Mouse (Mus musculus) midbrain, embryonic 13.5 days (tissue): Measurements from ENCODE around the gene Mxd4. TPM values are rescaled to one million over a fixed set of nuclear protein-coding genes. Genes with fewer than 3 reads are reported as not detected.

Experiments used
- ATAC-seq: fragments of 200-750 bp; cut with Nextera tagmentation; 2 replicates; pipeline ENCODE4 v1.8.0; 2017; ENCODE audit warnings: mild to moderate bottlenecking, moderate TSS enrichment, moderate library complexity
- H3K27ac ChIP-seq: fragments of 300-500 bp; sonication (generic); 2 replicates; pipeline ENCODE4 v1.5.1; 2015; ENCODE audit warnings: inconsistent platforms, mild to moderate bottlenecking, moderate library complexity
- H3K27me3 ChIP-seq: fragments of 300-500 bp; sonication (generic); 2 replicates; pipeline ENCODE4 v1.6.1; 2015; ENCODE audit warnings: mild to moderate bottlenecking, inconsistent platforms
- H3K36me3 ChIP-seq: fragments of 300-500 bp; sonication (generic); 2 replicates; pipeline ENCODE4 v1.6.1; 2015; ENCODE audit warnings: mild to moderate bottlenecking, inconsistent platforms
- H3K4me1 ChIP-seq: fragments of 300-500 bp; sonication (generic); replicated peaks from 2 replicates; pipeline ENCODE4 v1.6.1; 2015; ENCODE audit warnings: inconsistent platforms
- H3K4me2 ChIP-seq: fragments of 300-500 bp; sonication (generic); replicated peaks from 2 replicates; pipeline ENCODE4 v1.6.1; 2015; ENCODE audit warnings: moderate library complexity, mild to moderate bottlenecking, inconsistent platforms
- H3K4me3 ChIP-seq: fragments of 300-500 bp; sonication (generic); replicated peaks from 2 replicates; pipeline ENCODE4 v1.5.1; 2015; ENCODE audit warnings: mild to moderate bottlenecking, inconsistent platforms
- H3K9ac ChIP-seq: fragments of 300-500 bp; sonication (generic); replicated peaks from 2 replicates; pipeline ENCODE4 v1.6.1; 2015; ENCODE audit warnings: mild to moderate bottlenecking, inconsistent platforms
- H3K9me3 ChIP-seq: fragments of 300-500 bp; sonication (generic); 2 replicates; pipeline ENCODE4 v1.6.1; 2016; ENCODE audit warnings: mild to moderate bottlenecking, inconsistent platforms
- WGBS: fragments of 180-500 bp; shearing (Covaris S2); methylation state at CpG from one replicate; pipeline ENCODE4 v1.1.7; 2015; 5-methylcytosine and 5-hydroxymethylcytosine counted together
- polyA plus RNA-seq: library from polyadenylated mRNA; unstranded; fragments of >200 nt; fragmentation: Nextera tagmentation; extraction: Ambion mirVana; gene quantifications from 2 replicates; pipeline ENCODE4 v1.2.1, GENCODE M21; 2015

Mxd4 gene
- 32.8 and 34.9 TPM in 2 replicates for polyA plus RNA-seq

- Histone ChIP-seq H3K4me3 (peak within 1 kb of the TSS; percentile 94), H3K4me1 (peaks cover 50% of the 10 kb centered on the region), H3K4me2 (peak within 1 kb of the TSS; percentile 80), H3K27ac (peak within 1 kb of the TSS; percentile 91), H3K9ac (peak within 1 kb of the TSS; percentile 79), H3K36me3 (peaks cover 17% of the 10 kb centered on the region), H3K27me3 (peaks cover 9% of the 10 kb centered on the region), H3K9me3 (no peaks in the 10 kb centered on the region)
- ATAC-seq: peak; percentile 99
- WGBS: under 1% methylated on average over 60 of the region's 60 CpGs
Observed at GRCm38 (mm10) chr5:34187601-34188316, at the start of gene Mxd4. Mxd4 (minus strand) TSS chr5:34187720.

DNA sequence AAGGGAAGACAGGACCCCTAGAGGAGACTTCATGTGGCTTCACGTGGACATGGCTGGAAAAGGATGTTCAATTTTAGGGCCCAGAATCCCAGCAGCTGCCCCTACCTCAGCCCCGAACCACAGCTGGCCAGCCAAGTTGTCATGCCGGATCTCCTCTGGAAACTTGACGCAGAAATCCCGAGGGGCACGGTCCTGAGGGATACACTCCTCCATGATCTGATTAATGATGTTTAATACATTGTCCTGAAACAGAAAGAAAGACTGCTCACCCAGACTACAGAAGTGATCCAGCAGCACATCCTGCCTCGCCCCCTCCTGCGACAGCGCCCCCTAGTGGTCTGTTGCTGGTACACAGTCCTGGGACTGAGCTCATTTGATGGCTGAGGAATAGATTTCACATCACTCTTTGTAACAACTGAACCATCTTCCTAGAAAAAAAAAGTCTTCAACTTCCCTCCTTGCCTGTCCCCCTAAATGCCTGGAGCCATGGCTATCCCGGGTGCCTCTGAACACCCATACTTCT is 48.4 kb upstream of the Mxd4 start:
- Histone ChIP-seq H3K4me1 (no peaks in the 10 kb centered on the region), H3K36me3 (no peaks in the 10 kb centered on the region), H3K9ac (no peak overlapping the region), H3K9me3 (no peaks in the 10 kb centered on the region), H3K27ac (no peak overlapping the region), H3K4me3 (no peak overlapping the region), H3K27me3 (no peaks in the 10 kb centered on the region), H3K4me2 (no peak overlapping the region)
- ATAC-seq: no peak
- WGBS: 52% methylated on average over 10 of the region's 10 CpGs

DNA sequence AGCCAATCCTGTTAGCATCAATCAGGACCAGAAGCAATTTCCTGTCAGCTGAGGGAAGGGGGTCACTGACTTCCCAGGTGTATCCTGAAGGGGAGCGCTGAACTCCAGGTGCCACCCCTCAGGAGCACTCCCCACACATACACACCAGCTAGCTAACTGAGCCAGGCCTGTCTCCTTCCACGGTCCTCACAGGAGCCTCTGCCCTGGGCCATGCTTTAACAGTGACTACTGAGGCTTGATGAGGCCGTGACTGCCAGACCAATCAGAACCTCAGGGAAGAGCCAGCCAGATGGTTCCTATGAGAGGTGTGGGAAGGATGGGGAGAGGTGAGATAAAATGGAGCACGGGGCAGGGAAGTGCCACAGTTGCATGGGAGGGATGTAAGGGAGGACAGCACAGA is 47.5 kb upstream of the Mxd4 start:
- H3K9me3 ChIP-seq: no peaks in the 10 kb centered on the region
- no peaks in the 10 kb centered on the region for H3K36me3 ChIP-seq
- no peak overlapping the region for H3K9ac ChIP-seq
- H3K27ac ChIP-seq: no peak overlapping the region
- no peak for ATAC-seq
- 81% methylated on average over 4 of the region's 4 CpGs for WGBS
- no peaks in the 10 kb centered on the region for H3K4me1 ChIP-seq
- H3K4me2 ChIP-seq: no peak overlapping the region
- no peaks in the 10 kb centered on the region for H3K27me3 ChIP-seq
- no peak overlapping the region for H3K4me3 ChIP-seq

- H3K9me3 ChIP-seq: no peaks in the 10 kb centered on the region
- no peaks in the 10 kb centered on the region for H3K36me3 ChIP-seq
- H3K27ac ChIP-seq: no peak overlapping the region
- no peak for ATAC-seq
- 83% methylated on average over 6 of the region's 6 CpGs for WGBS
- H3K9ac ChIP-seq: no peak overlapping the region
- no peak overlapping the region for H3K4me3 ChIP-seq
- H3K4me1 ChIP-seq: no peaks in the 10 kb centered on the region
- H3K4me2 ChIP-seq: no peak overlapping the region
- H3K27me3 ChIP-seq: no peaks in the 10 kb centered on the region
Observed at GRCm38 (mm10) chr5:34233221-34233515, 45.6 kb upstream of the Mxd4 start.

DNA sequence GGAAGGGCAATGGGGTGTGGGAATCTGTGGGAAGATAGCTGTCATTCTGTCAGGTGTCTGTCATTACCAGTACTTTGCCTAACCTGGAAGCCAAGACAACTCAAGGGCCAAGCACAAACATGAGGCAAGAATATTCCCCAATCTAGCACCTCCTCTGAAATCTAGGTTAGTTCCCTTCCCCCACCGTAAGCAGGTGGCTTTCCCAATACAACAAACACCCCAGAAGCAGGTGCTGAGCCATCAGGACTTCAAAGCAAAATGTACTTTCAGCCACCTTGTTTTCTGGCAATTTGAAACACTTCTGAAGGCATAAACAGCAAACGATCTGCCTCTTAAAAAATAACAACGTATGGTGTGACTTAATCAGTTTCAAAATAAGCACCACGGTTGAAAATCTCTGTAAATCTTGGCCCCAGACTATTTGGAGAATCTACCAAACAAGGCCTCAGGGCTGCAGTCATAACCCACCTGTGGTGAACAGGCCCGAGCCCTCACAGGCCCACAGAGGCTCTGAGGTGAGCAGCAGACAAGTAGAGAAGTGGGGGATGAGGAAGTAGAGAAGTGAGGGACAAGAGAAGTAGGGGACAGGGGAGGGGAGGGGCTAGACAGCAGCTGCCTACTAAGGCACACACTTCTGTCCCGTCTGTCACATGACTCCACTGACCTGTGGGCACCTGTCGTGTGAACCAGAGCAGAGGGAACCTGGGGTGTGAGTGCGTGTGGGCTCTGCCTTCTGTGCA is 45.1 kb upstream of the Mxd4 start:
- 81% methylated on average over 8 of the region's 8 CpGs for WGBS
- ATAC-seq: no peak
- Histone ChIP-seq H3K9ac (no peak overlapping the region), H3K36me3 (no peaks in the 10 kb centered on the region), H3K4me1 (no peaks in the 10 kb centered on the region), H3K27me3 (no peaks in the 10 kb centered on the region), H3K4me2 (no peak overlapping the region), H3K27ac (no peak overlapping the region), H3K9me3 (no peaks in the 10 kb centered on the region), H3K4me3 (no peak overlapping the region)

GRCm38 (mm10) chr5:34231901-34232300 is 44.4 kb upstream of the Mxd4 start:
- no peaks in the 10 kb centered on the region for H3K4me1 ChIP-seq
- no peaks in the 10 kb centered on the region for H3K27me3 ChIP-seq
- no peak overlapping the region for H3K27ac ChIP-seq
- WGBS: 84% methylated on average over 6 of the region's 6 CpGs
- no peak overlapping the region for H3K9ac ChIP-seq
- H3K4me3 ChIP-seq: no peak overlapping the region
- no peak overlapping the region for H3K4me2 ChIP-seq
- H3K9me3 ChIP-seq: no peaks in the 10 kb centered on the region
- no peak for ATAC-seq
- H3K36me3 ChIP-seq: no peaks in the 10 kb centered on the region

- no peaks in the 10 kb centered on the region for H3K4me1 ChIP-seq
- 88% methylated on average over 9 of the region's 9 CpGs for WGBS
- H3K9me3 ChIP-seq: no peaks in the 10 kb centered on the region
- H3K27me3 ChIP-seq: no peaks in the 10 kb centered on the region
- no peak overlapping the region for H3K27ac ChIP-seq
- H3K36me3 ChIP-seq: no peaks in the 10 kb centered on the region
- no peak overlapping the region for H3K4me3 ChIP-seq
- no peak overlapping the region for H3K9ac ChIP-seq
- H3K4me2 ChIP-seq: no peak overlapping the region
- no peak for ATAC-seq
Observed at GRCm38 (mm10) chr5:34230599-34231485, 43.3 kb upstream of the Mxd4 start.

GRCm38 (mm10) chr5:34229503-34229902 is 42.0 kb upstream of the Mxd4 start:
- Histone ChIP-seq H3K9me3 (no peaks in the 10 kb centered on the region), H3K4me3 (no peak overlapping the region), H3K36me3 (no peaks in the 10 kb centered on the region), H3K27me3 (no peaks in the 10 kb centered on the region), H3K4me1 (no peaks in the 10 kb centered on the region), H3K4me2 (no peak overlapping the region), H3K9ac (no peak overlapping the region), H3K27ac (no peak overlapping the region)
- ATAC-seq: no peak
- WGBS: 94% methylated on average over 5 of the region's 5 CpGs

- Histone ChIP-seq H3K27ac (no peak overlapping the region), H3K4me3 (no peak overlapping the region), H3K4me2 (no peak overlapping the region), H3K4me1 (no peaks in the 10 kb centered on the region), H3K9me3 (no peaks in the 10 kb centered on the region), H3K27me3 (no peaks in the 10 kb centered on the region), H3K9ac (no peak overlapping the region), H3K36me3 (no peaks in the 10 kb centered on the region)
- no peak for ATAC-seq
- WGBS: 93% methylated on average over 2 of the region's 2 CpGs
Observed at GRCm38 (mm10) chr5:34225516-34225915, 38.0 kb upstream of the Mxd4 start.

- no peak for ATAC-seq
- 90% methylated on average over 5 of the region's 5 CpGs for WGBS
Observed at GRCm38 (mm10) chr5:34224515-34224914, 37.0 kb upstream of the Mxd4 start.

DNA sequence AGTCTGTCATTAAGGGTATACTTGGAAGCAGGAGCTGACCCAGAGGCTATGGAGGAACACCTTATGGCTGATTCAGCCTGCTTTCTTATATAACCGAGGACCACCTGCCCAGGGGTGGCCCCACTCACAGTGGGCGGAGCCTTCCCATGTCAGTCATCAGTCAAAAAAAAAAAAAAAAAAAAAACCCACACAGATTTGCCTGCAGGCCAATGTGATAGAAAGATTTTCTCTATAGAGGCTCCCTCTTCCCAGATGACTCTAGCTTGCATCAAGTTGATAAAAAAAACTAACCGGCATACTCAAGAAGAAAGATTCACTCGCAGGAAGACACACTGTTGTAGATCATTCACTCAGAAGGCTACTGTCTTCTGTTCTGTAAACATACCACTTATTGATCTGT is 32.5 kb upstream of the Mxd4 start:
- H3K4me3 ChIP-seq: no peak overlapping the region
- no peak for ATAC-seq
- no peaks in the 10 kb centered on the region for H3K36me3 ChIP-seq
- 87% methylated on average over 4 of the region's 4 CpGs for WGBS
- no peak overlapping the region for H3K27ac ChIP-seq
- no peaks in the 10 kb centered on the region for H3K4me1 ChIP-seq
- no peaks in the 10 kb centered on the region for H3K27me3 ChIP-seq
- H3K9me3 ChIP-seq: no peaks in the 10 kb centered on the region
- no peak overlapping the region for H3K9ac ChIP-seq
- no peak overlapping the region for H3K4me2 ChIP-seq

More at GRCm38 (mm10) chr5:34224515-34224914, 37.0 kb upstream of the Mxd4 start:
- Histone ChIP-seq H3K27me3 (no peaks in the 10 kb centered on the region), H3K36me3 (no peaks in the 10 kb centered on the region), H3K9ac (no peak overlapping the region), H3K27ac (no peak overlapping the region), H3K9me3 (no peaks in the 10 kb centered on the region), H3K4me2 (no peak overlapping the region), H3K4me3 (no peak overlapping the region), H3K4me1 (no peaks in the 10 kb centered on the region)

- Histone ChIP-seq H3K9me3 (no peaks in the 10 kb centered on the region), H3K36me3 (no peaks in the 10 kb centered on the region), H3K9ac (no peak overlapping the region), H3K27ac (no peak overlapping the region), H3K4me2 (no peak overlapping the region), H3K4me1 (no peaks in the 10 kb centered on the region), H3K4me3 (no peak overlapping the region), H3K27me3 (no peaks in the 10 kb centered on the region)
- WGBS: 81% methylated on average over 5 of the region's 5 CpGs
- ATAC-seq: no peak
Observed at GRCm38 (mm10) chr5:34218672-34219071, 31.2 kb upstream of the Mxd4 start.
